Mouse (Mus musculus): Measurements from ENCODE around the gene Cypt2. TPM values are rescaled to one million over a fixed set of nuclear protein-coding genes. Genes with fewer than 3 reads are reported as not detected.
"Not testable (repeated sequence)": the region's sequence is repeated elsewhere in the genome, so short reads cannot be mapped to it uniquely, and the experiment has no call there.

Cypt2 gene
- polyA plus RNA-seq (2016; fragmentation: Nextera tagmentation; extraction: Ambion mirVana): not detected in 2 replicates

DNA sequence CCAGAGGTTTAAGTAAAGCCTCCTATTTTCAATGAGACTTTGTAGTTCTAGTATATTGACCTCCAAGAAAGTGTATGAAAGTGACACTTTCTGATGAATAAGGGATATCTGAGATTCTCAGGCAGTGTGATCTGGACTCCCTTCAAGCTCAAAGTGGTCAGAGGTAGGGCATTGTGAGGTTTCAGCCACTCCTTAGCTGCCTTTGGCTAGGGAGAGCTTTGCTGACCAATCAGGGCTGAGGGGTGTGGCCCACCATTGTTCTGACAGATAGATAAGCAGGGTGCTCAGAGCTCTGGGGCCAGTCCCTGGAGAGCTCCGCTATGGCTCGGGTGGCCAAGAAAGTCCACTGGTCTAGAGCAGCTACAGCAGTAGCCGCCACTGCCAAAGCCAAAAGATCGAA is at the start of gene Cypt2:
Gene Cypt2, plus strand, starts transcription at position 301 of the 400 bp plus-strand sequence.
- not testable (repeated sequence) for H3K4me3 ChIP-seq (replicated peaks); H3K4me1 ChIP-seq; H3K9me3 ChIP-seq; H3K27ac ChIP-seq; H3K27me3 ChIP-seq; ATAC-seq (ENCODE audit: low FRiP score); H3K4me2 ChIP-seq; H3K36me3 ChIP-seq (replicated peaks); H3K9ac ChIP-seq
- 92% methylated on average over 4 of the region's 4 CpGs for WGBS

DNA sequence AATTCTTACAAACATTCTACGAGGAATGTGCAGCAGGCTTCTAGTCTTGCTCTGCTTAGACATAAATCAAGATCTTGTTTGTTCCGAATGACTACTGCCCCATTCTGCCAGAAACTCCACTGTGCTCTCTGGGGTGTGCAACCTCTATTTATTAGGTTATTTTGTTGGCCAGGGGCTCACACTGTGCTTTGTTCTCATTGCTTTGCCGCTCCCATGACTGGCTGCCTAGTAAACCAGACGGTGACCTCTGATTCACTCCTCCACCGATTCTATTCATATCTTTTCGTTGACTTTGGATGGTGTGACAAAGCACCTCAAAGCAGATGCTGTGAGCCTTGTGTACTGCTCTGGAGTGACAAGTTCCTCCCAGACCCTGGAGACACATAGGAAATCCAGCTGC is 46.7 kb downstream of the Cypt2 start:
- 73% methylated on average over 6 of the region's 6 CpGs for WGBS
- Histone ChIP-seq H3K27ac (no peak overlapping the region), H3K9ac (no peak overlapping the region), H3K4me3 (replicated peaks) (no peak overlapping the region), H3K36me3 (replicated peaks) (no peaks in the 10 kb centered on the region), H3K9me3 (no peaks in the 10 kb centered on the region), H3K4me2 (no peak overlapping the region), H3K4me1 (no peaks in the 10 kb centered on the region), H3K27me3 (no peaks in the 10 kb centered on the region)
- no peak for ATAC-seq (ENCODE audit: low FRiP score)

Data from forebrain, embryonic 12.5 days (tissue).